In the genomic region with DNA sequence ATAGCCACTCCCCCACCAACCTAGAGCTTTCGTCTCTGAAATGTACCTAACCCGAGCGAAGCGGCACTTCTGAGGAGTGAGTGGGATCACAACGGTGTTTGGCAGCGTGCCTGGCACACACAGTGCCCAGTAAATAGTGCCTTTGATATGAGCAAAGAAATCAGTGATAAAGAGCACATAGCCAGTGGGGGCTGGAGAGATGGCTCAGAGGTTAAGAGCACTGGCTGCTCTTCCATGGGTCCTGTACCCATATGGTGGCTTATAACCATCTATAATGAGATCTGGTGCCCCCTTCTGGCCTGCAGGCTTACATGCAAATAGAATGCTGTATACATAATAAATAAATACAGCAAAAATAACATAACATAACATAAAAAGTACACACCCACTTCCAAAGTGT, we compare ENCODE assay signal across 8 mouse cellular contexts. TPM values are rescaled to one million over a fixed set of nuclear protein-coding genes. Genes with fewer than 3 reads are reported as not detected.
DNase-seq lines count a peak whose midpoint lies in the region; ATAC-seq and TF ChIP-seq lines count a peak whose summit lies in the region.

No protein-coding gene starts in this region.

- no peak for ATAC-seq in forebrain, postnatal 0 days
- ATAC-seq in forebrain, embryonic 16.5 days, result no peak
- peak; percentile 23; the same call in 1 of the 2 replicates for ATAC-seq in common myeloid progenitor, adult 5-6 weeks (replicated peaks; ENCODE audit: low read depth, poor library complexity, severe bottlenecking)
- ATAC-seq in limb, embryonic 11.5 days (ENCODE audit: insufficient number of reproducible peaks, low FRiP score, low TSS enrichment, low read depth), result no peak

- no peak overlapping the region for H3K27ac ChIP-seq in forebrain, postnatal 0 days (ENCODE audit: low read depth, low read length)
- H3K27ac ChIP-seq in forebrain, embryonic 16.5 days (ENCODE audit: low read length), result no peak overlapping the region
- no peak overlapping the region for H3K27ac ChIP-seq in limb, embryonic 11.5 days (replicated peaks; ENCODE audit: low read depth, low read length)

- DNase-seq in forebrain, postnatal 0 days, result peak; percentile 40
- DNase-seq in ovary, adult 18-20 months (ENCODE audit: low spot score), result peak; percentile 21
- DNase-seq in ovary, postnatal 10 days (ENCODE audit: low spot score), result no peak
- peak; percentile 56 for DNase-seq in limb, embryonic 11.5 days (ENCODE audit: low spot score)
- DNase-seq in spleen, postnatal 10 days (ENCODE audit: low spot score in 2 of 2), result peak; percentile 12 to 63
- no peak for DNase-seq in urinary bladder, postnatal 25 days (ENCODE audit: low spot score)

- peak; percentile 64 for TF ChIP-seq CTCF in forebrain, postnatal 0 days (IDR thresholded peaks at IDR 0.05; ENCODE audit: low read depth)

- no peaks in the 10 kb centered on the region for H3K9me3 ChIP-seq in forebrain, postnatal 0 days (ENCODE audit: low read length)
- H3K9me3 ChIP-seq in forebrain, embryonic 16.5 days (ENCODE audit: control insufficient read depth, low read length), result no peaks in the 10 kb centered on the region
- no peaks in the 10 kb centered on the region for H3K9me3 ChIP-seq in limb, embryonic 11.5 days (ENCODE audit: control insufficient read depth, low read length)

- H3K4me3 ChIP-seq in forebrain, postnatal 0 days (ENCODE audit: low read depth, low read length), result no peak overlapping the region
- H3K4me3 ChIP-seq in forebrain, embryonic 16.5 days (replicated peaks; ENCODE audit: low read length), result no peak overlapping the region
- H3K4me3 ChIP-seq in limb, embryonic 11.5 days (ENCODE audit: low read depth, low read length), result no peak overlapping the region

- H3K4me1 ChIP-seq in forebrain, postnatal 0 days (ENCODE audit: insufficient read depth), result peaks cover 14% of the 10 kb centered on the region
- peaks cover 23% of the 10 kb centered on the region for H3K4me1 ChIP-seq in forebrain, embryonic 16.5 days (replicated peaks; ENCODE audit: control insufficient read depth, insufficient read depth, low read length)
- H3K4me1 ChIP-seq in limb, embryonic 11.5 days (ENCODE audit: control insufficient read depth, insufficient read depth, low read length), result peaks cover 14% of the 10 kb centered on the region

- H3K36me3 ChIP-seq in forebrain, postnatal 0 days (ENCODE audit: insufficient read depth), result no peaks in the 10 kb centered on the region
- H3K36me3 ChIP-seq in forebrain, embryonic 16.5 days (ENCODE audit: control insufficient read depth, insufficient read depth), result no peaks in the 10 kb centered on the region
- H3K36me3 ChIP-seq in limb, embryonic 11.5 days (ENCODE audit: control insufficient read depth, insufficient read depth, low read length), result no peaks in the 10 kb centered on the region

- no peaks in the 10 kb centered on the region for H3K27me3 ChIP-seq in forebrain, postnatal 0 days (ENCODE audit: insufficient read depth, low read length)
- no peaks in the 10 kb centered on the region for H3K27me3 ChIP-seq in forebrain, embryonic 16.5 days (replicated peaks; ENCODE audit: control insufficient read depth, insufficient read depth, low read length)
- H3K27me3 ChIP-seq in limb, embryonic 11.5 days (ENCODE audit: control insufficient read depth, insufficient read depth, low read length), result no peaks in the 10 kb centered on the region

- H3K9ac ChIP-seq in forebrain, postnatal 0 days, result no peak overlapping the region
- H3K9ac ChIP-seq in forebrain, embryonic 16.5 days (replicated peaks; ENCODE audit: low read depth, low read length), result no peak overlapping the region
- H3K9ac ChIP-seq in limb, embryonic 11.5 days (ENCODE audit: low read length), result no peak overlapping the region

- no peak overlapping the region for H3K4me2 ChIP-seq in forebrain, postnatal 0 days (ENCODE audit: low read depth)
- no peak overlapping the region for H3K4me2 ChIP-seq in forebrain, embryonic 16.5 days (ENCODE audit: low read length)
- H3K4me2 ChIP-seq in limb, embryonic 11.5 days (ENCODE audit: low read depth, severe bottlenecking), result no peak overlapping the region

- 55% methylated on average over 6 of the region's 6 CpGs for whole genome bisulfite sequencing in forebrain, postnatal 0 days
- 50% methylated on average over 6 of the region's 6 CpGs for WGBS in forebrain, embryonic 16.5 days
- 68% methylated on average over 6 of the region's 6 CpGs for WGBS in limb, embryonic 11.5 days

RNA-seq across cellular contexts. Expression of gene Arl4c, which starts 3.0 kb away (rescaled TPM):
- total RNA-seq in forebrain, postnatal 0 days (2014; rRNA removed), result 95.6 and 106 TPM in 2 replicates
- polyA plus RNA-seq in forebrain, postnatal 0 days (2015; fragmentation: Nextera tagmentation; extraction: Ambion mirVana), result 30.2 and 40.2 TPM in 2 replicates
- 37.1 and 39.7 TPM in 2 replicates for polyA plus RNA-seq in forebrain, embryonic 16.5 days (2015; fragmentation: Nextera tagmentation; extraction: Ambion mirVana)
- 11.2 and 15.3 TPM in 2 replicates for total RNA-seq in common myeloid progenitor, adult 5-6 weeks (2017)
- polyA plus RNA-seq in limb, embryonic 11.5 days (2014; fragmentation: Nextera tagmentation; extraction: Ambion mirVana), result 3.3 and 4.7 TPM in 2 replicates

Comparison
In these comparisons a context has a peak if more than half of its experiments do, and no peak if none do; other contexts are left out.
1. DNase-seq: peak in forebrain, postnatal 0 days (single experiment), ovary, adult 18-20 months (single experiment), limb, embryonic 11.5 days (single experiment) and spleen, postnatal 10 days (2 of 2); none in ovary, postnatal 10 days (single experiment) and urinary bladder, postnatal 25 days (single experiment).